ENCODE assay signal across 8 mouse cellular contexts in genomic region chrX:101429976-101430375, GRCm38 (mm10). TPM values are rescaled to one million over a fixed set of nuclear protein-coding genes. Genes with fewer than 3 reads are reported as not detected.
DNase-seq lines count a peak whose midpoint lies in the region; ATAC-seq and TF ChIP-seq lines count a peak whose summit lies in the region.

No protein-coding gene starts in this region.

- H3K27me3 ChIP-seq in neural tube, embryonic 11.5 days (ENCODE audit: control insufficient read depth, insufficient read depth, low read length), result no peaks in the 10 kb centered on the region
- H3K27me3 ChIP-seq in forebrain, embryonic 15.5 days, result no peaks in the 10 kb centered on the region
- no peaks in the 10 kb centered on the region for H3K27me3 ChIP-seq in liver, embryonic 11.5 days (replicated peaks; ENCODE audit: control insufficient read depth, insufficient read depth, low read length)

- no peaks in the 10 kb centered on the region; the same call in 1 of the 2 replicates for H3K36me3 ChIP-seq in neural tube, embryonic 11.5 days (ENCODE audit: control insufficient read depth, insufficient read depth, low read length)
- no peaks in the 10 kb centered on the region for H3K36me3 ChIP-seq in forebrain, embryonic 15.5 days
- H3K36me3 ChIP-seq in liver, embryonic 11.5 days (ENCODE audit: control insufficient read depth, insufficient read depth, low read length), result peaks cover 4% of the 10 kb centered on the region; the same call in 1 of the 2 replicates

- H3K27ac ChIP-seq in neural tube, embryonic 11.5 days (ENCODE audit: low read depth, low read length), result peak overlapping the region; percentile 92
- H3K27ac ChIP-seq in bone marrow, adult 2 months (ENCODE audit: control insufficient read depth, insufficient read depth, low read depth, low read length, poor library complexity), result peak overlapping the region; percentile 89
- peak overlapping the region; percentile 95 for H3K27ac ChIP-seq in forebrain, embryonic 15.5 days (replicated peaks)
- peak overlapping the region; percentile 94 for H3K27ac ChIP-seq in liver, embryonic 11.5 days (ENCODE audit: low read depth, low read length)
- H3K27ac ChIP-seq in olfactory bulb, adult 2 months (ENCODE audit: insufficient read depth, low read depth, low read length), result peak overlapping the region; percentile 72

- no peaks in the 10 kb centered on the region for H3K4me1 ChIP-seq in neural tube, embryonic 11.5 days (ENCODE audit: control insufficient read depth, insufficient read depth, low read length)
- no peaks in the 10 kb centered on the region for H3K4me1 ChIP-seq in bone marrow, adult 2 months (ENCODE audit: control insufficient read depth, insufficient read depth, low read length)
- peaks cover 28% of the 10 kb centered on the region for H3K4me1 ChIP-seq in forebrain, embryonic 15.5 days
- H3K4me1 ChIP-seq in liver, embryonic 11.5 days (replicated peaks; ENCODE audit: control insufficient read depth, insufficient read depth, low read length), result no peaks in the 10 kb centered on the region; the same call in 1 of the 2 replicates
- H3K4me1 ChIP-seq in olfactory bulb, adult 2 months (ENCODE audit: control insufficient read depth, insufficient read depth, low read length), result no peaks in the 10 kb centered on the region

- H3K9ac ChIP-seq in neural tube, embryonic 11.5 days (ENCODE audit: low read length), result peak overlapping the region; percentile 93
- peak overlapping the region; percentile 79 for H3K9ac ChIP-seq in forebrain, embryonic 15.5 days (replicated peaks)
- peak overlapping the region; percentile 93 for H3K9ac ChIP-seq in liver, embryonic 11.5 days (ENCODE audit: low read depth, low read length)

- H3K9me3 ChIP-seq in neural tube, embryonic 11.5 days (ENCODE audit: control insufficient read depth, low read length), result no peaks in the 10 kb centered on the region
- no peaks in the 10 kb centered on the region for H3K9me3 ChIP-seq in forebrain, embryonic 15.5 days
- H3K9me3 ChIP-seq in liver, embryonic 11.5 days (ENCODE audit: control insufficient read depth, low read length), result no peaks in the 10 kb centered on the region

- TF ChIP-seq POLR2A in bone marrow, adult 2 months (IDR thresholded peaks at IDR 0.05; ENCODE audit: borderline replicate concordance, control insufficient read depth, low read depth, low read length), result no peak
- no peak for TF ChIP-seq POLR2A in olfactory bulb, adult 2 months (IDR thresholded peaks at IDR 0.05; ENCODE audit: insufficient read depth, low read depth, low read length)

- TF ChIP-seq CTCF in bone marrow, adult 2 months (IDR thresholded peaks at IDR 0.05; ENCODE audit: control insufficient read depth, insufficient read depth, low read length), result no peak
- TF ChIP-seq CTCF in olfactory bulb, adult 2 months (IDR thresholded peaks at IDR 0.05; ENCODE audit: insufficient read depth, low read depth, low read length), result no peak

- peak; percentile 58; the same call in 1 of the 2 replicates for ATAC-seq in neural tube, embryonic 11.5 days (ENCODE audit: insufficient read depth, low FRiP score, low TSS enrichment)
- ATAC-seq in forebrain, embryonic 15.5 days (replicated peaks), result no peak; the same call in 1 of the 2 replicates
- ATAC-seq in liver, embryonic 11.5 days (replicated peaks; ENCODE audit: low FRiP score), result peak; percentile 46

- WGBS in neural tube, embryonic 11.5 days, result 16% methylated on average over 14 of the region's 14 CpGs
- 24% methylated on average over 14 of the region's 14 CpGs for WGBS in bone marrow, adult 2 months
- 19% methylated on average over 14 of the region's 14 CpGs for WGBS in forebrain, embryonic 15.5 days
- WGBS in liver, embryonic 11.5 days, result 16% methylated on average over 14 of the region's 14 CpGs
- WGBS in olfactory bulb, adult 2 months, result 14% methylated on average over 14 of the region's 14 CpGs

- peak overlapping the region; percentile 70 for H3K4me3 ChIP-seq in neural tube, embryonic 11.5 days (ENCODE audit: low read depth, low read length)
- peak overlapping the region; percentile 88 for H3K4me3 ChIP-seq in bone marrow, adult 2 months (replicated peaks; ENCODE audit: control insufficient read depth, low read depth, low read length)
- peak overlapping the region; percentile 67 for H3K4me3 ChIP-seq in forebrain, embryonic 15.5 days
- H3K4me3 ChIP-seq in liver, embryonic 11.5 days (ENCODE audit: low read depth, low read length), result peak overlapping the region; percentile 74
- H3K4me3 ChIP-seq in olfactory bulb, adult 2 months (ENCODE audit: insufficient read depth, low read depth, low read length), result peak overlapping the region; percentile 84

- no peak for DNase-seq in neural tube, embryonic 11.5 days (ENCODE audit: low spot score)
- DNase-seq in neural tube, embryonic 10.5 days (ENCODE audit: extremely low spot score, low spot score), result no peak
- no peak for DNase-seq in liver, embryonic 11.5 days (ENCODE audit: low spot score)
- DNase-seq in layer of hippocampus, adult 9-10 months (ENCODE audit: low spot score), result no peak
- DNase-seq in left cerebral cortex, adult 18-20 months (ENCODE audit: low spot score in 2 of 2), result no peak

- H3K4me2 ChIP-seq in neural tube, embryonic 11.5 days (ENCODE audit: low read depth), result peak overlapping the region; percentile 49
- H3K4me2 ChIP-seq in forebrain, embryonic 15.5 days (replicated peaks), result peak overlapping the region; percentile 46
- H3K4me2 ChIP-seq in liver, embryonic 11.5 days, result peak overlapping the region; percentile 72

RNA-seq across cellular contexts. Expression of gene Nono, which starts 0.9 kb away (rescaled TPM):
- 628 and 659 TPM in 2 replicates for polyA plus RNA-seq in neural tube, embryonic 11.5 days (2014; fragmentation: Nextera tagmentation; extraction: Ambion mirVana)
- 112 and 164 TPM in 2 replicates for polyA plus RNA-seq in bone marrow, adult 2 months (2011; ENCODE audit: insufficient read depth, insufficient read length, low replicate concordance, missing spikeins)
- polyA plus RNA-seq in forebrain, embryonic 15.5 days (2015; fragmentation: Nextera tagmentation; extraction: Ambion mirVana), result 459 and 484 TPM in 2 replicates
- polyA plus RNA-seq in liver, embryonic 11.5 days (2014; fragmentation: Nextera tagmentation; extraction: Ambion mirVana), result 349 and 361 TPM in 2 replicates
- 352 TPM in 1 of 2 replicates, not detected in the other for polyA plus RNA-seq in olfactory bulb, adult 2 months (2012; ENCODE audit: insufficient read depth, insufficient read length, low replicate concordance, missing spikeins)
- total RNA-seq in left cerebral cortex, adult 18-20 months (2021), result 100 to 1,000 TPM; 113 to 121 TPM

RNA-seq across cellular contexts. Expression of gene Zmym3, which starts 9.3 kb away (rescaled TPM):
- polyA plus RNA-seq in neural tube, embryonic 11.5 days (2014; fragmentation: Nextera tagmentation; extraction: Ambion mirVana), result 25.7 and 27.6 TPM in 2 replicates
- 9.3 and 26.9 TPM in 2 replicates for polyA plus RNA-seq in bone marrow, adult 2 months (2011; ENCODE audit: insufficient read depth, insufficient read length, low replicate concordance, missing spikeins)
- 61.9 and 63.1 TPM in 2 replicates for polyA plus RNA-seq in forebrain, embryonic 15.5 days (2015; fragmentation: Nextera tagmentation; extraction: Ambion mirVana)
- 14.6 and 14.8 TPM in 2 replicates for polyA plus RNA-seq in liver, embryonic 11.5 days (2014; fragmentation: Nextera tagmentation; extraction: Ambion mirVana)
- not detected in 2 replicates for polyA plus RNA-seq in olfactory bulb, adult 2 months (2012; ENCODE audit: insufficient read depth, insufficient read length, low replicate concordance, missing spikeins)
- total RNA-seq in left cerebral cortex, adult 18-20 months (2021), result 100 to 1,000 TPM; 132 to 140 TPM

RNA-seq across cellular contexts. Expression of gene Itgb1bp2, which starts 18.9 kb away (rescaled TPM):
- polyA plus RNA-seq in neural tube, embryonic 11.5 days (2014; fragmentation: Nextera tagmentation; extraction: Ambion mirVana), result 6.0 and 7.2 TPM in 2 replicates
- polyA plus RNA-seq in bone marrow, adult 2 months (2011; ENCODE audit: insufficient read depth, insufficient read length, low replicate concordance, missing spikeins), result 2.4 and 4.1 TPM in 2 replicates
- polyA plus RNA-seq in forebrain, embryonic 15.5 days (2015; fragmentation: Nextera tagmentation; extraction: Ambion mirVana), result 1.8 and 2.6 TPM in 2 replicates
- 1.6 and 2.9 TPM in 2 replicates for polyA plus RNA-seq in liver, embryonic 11.5 days (2014; fragmentation: Nextera tagmentation; extraction: Ambion mirVana)
- not detected in 2 replicates for polyA plus RNA-seq in olfactory bulb, adult 2 months (2012; ENCODE audit: insufficient read depth, insufficient read length, low replicate concordance, missing spikeins)
- total RNA-seq in left cerebral cortex, adult 18-20 months (2021), result 1 to 10 TPM in 1 of 2 experiments, under 1 TPM in 1; 0.47 to 1.1 TPM

RNA-seq across cellular contexts. Expression of gene Gjb1, which starts 53.8 kb away (rescaled TPM):
- polyA plus RNA-seq in neural tube, embryonic 11.5 days (2014; fragmentation: Nextera tagmentation; extraction: Ambion mirVana), result not detected in 2 replicates
- 1.1 and 4.7 TPM in 2 replicates for polyA plus RNA-seq in bone marrow, adult 2 months (2011; ENCODE audit: insufficient read depth, insufficient read length, low replicate concordance, missing spikeins)
- polyA plus RNA-seq in forebrain, embryonic 15.5 days (2015; fragmentation: Nextera tagmentation; extraction: Ambion mirVana), result 0.29 and 0.60 TPM in 2 replicates
- 33.6 and 34.5 TPM in 2 replicates for polyA plus RNA-seq in liver, embryonic 11.5 days (2014; fragmentation: Nextera tagmentation; extraction: Ambion mirVana)
- polyA plus RNA-seq in olfactory bulb, adult 2 months (2012; ENCODE audit: insufficient read depth, insufficient read length, low replicate concordance, missing spikeins), result not detected in 2 replicates
- 1 to 10 TPM; 8.9 to 9.8 TPM for total RNA-seq in left cerebral cortex, adult 18-20 months (2021)
